Mouse (Mus musculus) testis, adult 2 months (tissue): ENCODE data around the gene Il20ra.

Source experiments
- CTCF ChIP-seq: fragments of 200-500 bp; IDR thresholded peaks from 2 replicates; pipeline ENCODE4 v1.5.1; 2012; ENCODE audit warnings: low read depth, mild to moderate bottlenecking, inconsistent platforms, low read length, moderate library complexity; ENCODE audit not compliant: control insufficient read depth, insufficient read depth, insufficient replicate concordance
- POLR2A ChIP-seq: fragments of 200-500 bp; IDR thresholded peaks from 2 replicates; pipeline ENCODE4 v1.6.1; 2012; ENCODE audit warnings: low read depth, mild to moderate bottlenecking, inconsistent platforms, low read length, moderate library complexity; ENCODE audit not compliant: control insufficient read depth

- TF ChIP-seq CTCF (no peak), POLR2A (no peak)
Measured at GRCm38 (mm10) chr10:19747661-19748060, 35.3 kb downstream of the Il20ra start.
